Comparison of ENCODE assay signal across 15 mouse cellular contexts in genomic region chr8:111445960-111446660, GRCm38 (mm10). TPM values are rescaled to one million over a fixed set of nuclear protein-coding genes. Genes with fewer than 3 reads are reported as not detected.
DNase-seq lines count a peak whose midpoint lies in the region; ATAC-seq lines count a peak whose summit lies in the region.
"Had no signal": no experiment of that assay in that cellular context is flagged by ENCODE, and none has a peak within 500 bp of the region (broad histone marks: within the 10 kb centered on the region; RNA-seq: fewer than 3 reads in every experiment).

No protein-coding gene starts in this region.

- 54% methylated on average over 4 of the region's 4 CpGs for whole genome bisulfite sequencing in liver, embryonic 11.5 days

- peak overlapping the region; percentile 4; the same call in 1 of the 2 replicates for H3K4me2 ChIP-seq in liver, embryonic 11.5 days
- H3K4me2 ChIP-seq: embryonic facial prominence, embryonic 15.5 days had no signal

- H3K36me3 ChIP-seq in liver, embryonic 11.5 days (ENCODE audit: control insufficient read depth, insufficient read depth, low read length), result no peaks in the 10 kb centered on the region

- no peak overlapping the region for H3K9ac ChIP-seq in liver, embryonic 11.5 days (ENCODE audit: low read depth, low read length)
- H3K9ac ChIP-seq: embryonic facial prominence, embryonic 15.5 days had no signal

- no peak overlapping the region for H3K4me3 ChIP-seq in liver, embryonic 11.5 days (ENCODE audit: low read depth, low read length)
- H3K4me3 ChIP-seq: embryonic facial prominence, embryonic 15.5 days had no signal

- H3K9me3 ChIP-seq in liver, embryonic 11.5 days (ENCODE audit: control insufficient read depth, low read length), result no peaks in the 10 kb centered on the region
- H3K9me3 ChIP-seq: embryonic facial prominence, embryonic 15.5 days had no signal

- intact Hi-C loops in heart, postnatal 14 days (cut with DNase I), result no loop called here
- intact Hi-C loops in left cerebral cortex, postnatal 4 days (cut with DNase I), result no loop called here

- no peak for DNase-seq in liver, embryonic 11.5 days (ENCODE audit: low spot score)
- no peak for DNase-seq in liver
- peak; percentile 14 for DNase-seq in c-Kit-positive CD71-positive TER-119-positive erythroid progenitor cells, embryonic 14.5 days (ENCODE audit: low spot score)
- DNase-seq in heart, postnatal 14 days, result peak; percentile 8 to 35
- DNase-seq in left cerebral cortex, postnatal 4 days, result no peak
- DNase-seq in cerebellum, postnatal 36 days, result no peak
- no peak for DNase-seq in left cerebral cortex, adult 18-20 months (ENCODE audit: low spot score in 2 of 2)
- DNase-seq: cerebellum, postnatal 25 days; kidney, postnatal 10 days; lung, postnatal 10 days; thymus, adult 18-20 months had no signal

- no peaks in the 10 kb centered on the region for H3K27me3 ChIP-seq in liver, embryonic 11.5 days (replicated peaks; ENCODE audit: control insufficient read depth, insufficient read depth, low read length)
- H3K27me3 ChIP-seq: embryonic facial prominence, embryonic 15.5 days had no signal

- H3K27ac ChIP-seq in liver, embryonic 11.5 days (ENCODE audit: low read depth, low read length), result no peak overlapping the region
- H3K27ac ChIP-seq: embryonic facial prominence, embryonic 15.5 days had no signal

- peaks cover 9% of the 10 kb centered on the region for H3K4me1 ChIP-seq in liver, embryonic 11.5 days (replicated peaks; ENCODE audit: control insufficient read depth, insufficient read depth, low read length)
- H3K4me1 ChIP-seq: embryonic facial prominence, embryonic 15.5 days had no signal

- ATAC-seq in liver, embryonic 11.5 days (replicated peaks; ENCODE audit: low FRiP score), result peak; percentile 30
- ATAC-seq in megakaryocyte progenitor cell, adult 5-6 weeks (replicated peaks; ENCODE audit: poor library complexity), result peak; percentile 18
- ATAC-seq: activated CD4-positive, CD25-positive, alpha-beta regulatory T cell, adult 4 months had no signal

RNA-seq across cellular contexts. Expression of gene Fa2h, which starts 52.5 kb away (rescaled TPM):
- polyA plus RNA-seq in liver, embryonic 11.5 days (2014; fragmentation: Nextera tagmentation; extraction: Ambion mirVana), result not detected in 2 replicates
- total RNA-seq in heart, postnatal 14 days (2021), result under 1 TPM; 0.10 to 0.48 TPM
- total RNA-seq in megakaryocyte progenitor cell, adult 5-6 weeks (2015), result not detected in 2 replicates
- not detected in 2 replicates for total RNA-seq in megakaryocyte progenitor cell, adult 5-6 weeks (2017)
- total RNA-seq in left cerebral cortex, postnatal 4 days (2021), result 1 to 10 TPM in 1 of 2 experiments, under 1 TPM in 1; 0.62 to 1.1 TPM
- 10 to 100 TPM; 12.2 to 14.6 TPM for total RNA-seq in left cerebral cortex, adult 18-20 months (2021)
- polyA plus RNA-seq: hindbrain, embryonic 11.5 days had no signal

Comparison
In these comparisons a context has a peak if more than half of its experiments do, and no peak if none do; other contexts are left out.
1. RNA of gene Fa2h, which starts 52.5 kb away (total RNA-seq): 12.2 to 14.6 TPM in left cerebral cortex, adult 18-20 months; 0.62 to 1.1 TPM in left cerebral cortex, postnatal 4 days, 0.10 to 0.48 TPM in heart, postnatal 14 days and not detected in megakaryocyte progenitor cell, adult 5-6 weeks; every median in the first group is over 4 times any median in the second.
2. DNase-seq: peak in c-Kit-positive CD71-positive TER-119-positive erythroid progenitor cells, embryonic 14.5 days (single experiment) and heart, postnatal 14 days (2 of 2); none in liver, embryonic 11.5 days (single experiment), liver (single experiment), left cerebral cortex, postnatal 4 days (single experiment), cerebellum, postnatal 36 days (0 of 2) and left cerebral cortex, adult 18-20 months (0 of 2).